In genomic region chr10:34205825-34206224, GRCm38 (mm10) we compare ENCODE assay signal across 8 mouse cellular contexts. TPM values are rescaled to one million over a fixed set of nuclear protein-coding genes. Genes with fewer than 3 reads are reported as not detected.
DNase-seq lines count a peak whose midpoint lies in the region; ATAC-seq and TF ChIP-seq lines count a peak whose summit lies in the region.

No protein-coding gene starts in this region.

- no peaks in the 10 kb centered on the region for H3K27me3 ChIP-seq in heart, embryonic 16.5 days (ENCODE audit: control insufficient read depth, insufficient read depth, low read length)
- H3K27me3 ChIP-seq in megakaryocyte, embryonic 14.5 days (replicated peaks): peaks cover 49% of the 10 kb centered on the region
- no peaks in the 10 kb centered on the region for H3K27me3 ChIP-seq in stomach, embryonic 14.5 days (ENCODE audit: control insufficient read depth, insufficient read depth, low read length)

- no peak for ATAC-seq in heart, embryonic 16.5 days (replicated peaks; ENCODE audit: extremely low read depth, insufficient read depth, low FRiP score)
- no peak for ATAC-seq in megakaryocyte, adult 5-6 weeks (ENCODE audit: poor library complexity, severe bottlenecking)
- no peak for ATAC-seq in stomach, embryonic 14.5 days (ENCODE audit: insufficient number of reproducible peaks, insufficient read depth, low FRiP score, low read depth)

- no peak for TF ChIP-seq POLR2A in embryonic fibroblast, embryonic 13.5 days (IDR thresholded peaks at IDR 0.05; ENCODE audit: low read depth, low read length)

- no peaks in the 10 kb centered on the region for H3K36me3 ChIP-seq in heart, embryonic 16.5 days (ENCODE audit: control insufficient read depth, insufficient read depth)
- no peaks in the 10 kb centered on the region for H3K36me3 ChIP-seq in megakaryocyte, embryonic 14.5 days (replicated peaks; ENCODE audit: low read length)
- no peaks in the 10 kb centered on the region for H3K36me3 ChIP-seq in stomach, embryonic 14.5 days (ENCODE audit: control insufficient read depth, insufficient read depth, low read length)

- WGBS in heart, embryonic 16.5 days: 93% methylated on average over 1 of the region's 1 CpGs
- 83% methylated on average over 1 of the region's 1 CpGs for WGBS in stomach, embryonic 14.5 days

- H3K4me3 ChIP-seq in heart, embryonic 16.5 days (ENCODE audit: low read length): no peak overlapping the region
- H3K4me3 ChIP-seq in megakaryocyte, embryonic 14.5 days (replicated peaks): peak overlapping the region; percentile 23
- peak overlapping the region; percentile 38; the same call in 1 of the 2 replicates for H3K4me3 ChIP-seq in embryonic fibroblast, embryonic 13.5 days (ENCODE audit: insufficient read depth, low read length)
- peak overlapping the region; percentile 78; the same call in 1 of the 2 replicates for H3K4me3 ChIP-seq in stomach, embryonic 14.5 days (ENCODE audit: low read depth, low read length)

- peak overlapping the region; percentile 30 for H3K4me2 ChIP-seq in heart, embryonic 16.5 days (ENCODE audit: low read depth, low read length)
- peak overlapping the region; percentile 55 for H3K4me2 ChIP-seq in stomach, embryonic 14.5 days (replicated peaks; ENCODE audit: low read depth, low read length)

- no peaks in the 10 kb centered on the region for H3K9me3 ChIP-seq in heart, embryonic 16.5 days (replicated peaks; ENCODE audit: control insufficient read depth, low read length)
- no peaks in the 10 kb centered on the region for H3K9me3 ChIP-seq in megakaryocyte, embryonic 14.5 days
- no peaks in the 10 kb centered on the region for H3K9me3 ChIP-seq in stomach, embryonic 14.5 days (ENCODE audit: control insufficient read depth, low read depth, low read length)

- TF ChIP-seq CTCF in embryonic fibroblast, embryonic 13.5 days (IDR thresholded peaks at IDR 0.05; ENCODE audit: borderline replicate concordance, insufficient read depth, low read length): no peak

- H3K4me1 ChIP-seq in heart, embryonic 16.5 days (ENCODE audit: control insufficient read depth, insufficient read depth, low read length): no peaks in the 10 kb centered on the region
- peaks cover 15% of the 10 kb centered on the region for H3K4me1 ChIP-seq in megakaryocyte, embryonic 14.5 days
- 0 out of 2 replicates have a peak, but pooled peaks cover 3% of the 10 kb centered on the region for H3K4me1 ChIP-seq in embryonic fibroblast, embryonic 13.5 days (ENCODE audit: control insufficient read depth, insufficient read depth, low read length)
- H3K4me1 ChIP-seq in stomach, embryonic 14.5 days (ENCODE audit: control insufficient read depth, insufficient read depth, low read length): no peaks in the 10 kb centered on the region

- no peak overlapping the region for H3K27ac ChIP-seq in heart, embryonic 16.5 days (ENCODE audit: low read length)
- H3K27ac ChIP-seq in embryonic fibroblast, embryonic 13.5 days (ENCODE audit: insufficient read depth, low read length): no peak overlapping the region
- no peak overlapping the region for H3K27ac ChIP-seq in stomach, embryonic 14.5 days (ENCODE audit: low read length)

- no peak overlapping the region for H3K9ac ChIP-seq in heart, embryonic 16.5 days (ENCODE audit: low read length)
- no peak overlapping the region for H3K9ac ChIP-seq in stomach, embryonic 14.5 days (replicated peaks; ENCODE audit: low read depth, low read length)

- DNase-seq in heart, adult 18-20 months: no peak
- no peak for DNase-seq in spleen, adult 18-20 months
- DNase-seq in adrenal gland, adult 2 months: no peak

RNA-seq across cellular contexts. Expression of gene Dse, which starts 1.7 kb away (rescaled TPM):
- 12.2 and 13.9 TPM in 2 replicates for polyA plus RNA-seq in heart, embryonic 16.5 days (2015; fragmentation: Nextera tagmentation; extraction: Ambion mirVana)
- total RNA-seq in heart, adult 18-20 months (2021): 1 to 10 TPM; 4.0 to 4.4 TPM
- polyA plus RNA-seq in megakaryocyte, embryonic 14.5 days (2012; ENCODE audit: insufficient read depth, low replicate concordance): 0.20 TPM in 1 of 2 replicates, not detected in the other
- total RNA-seq in megakaryocyte, adult 5-6 weeks (2015): 21.7 and 26.5 TPM in 2 replicates
- total RNA-seq in megakaryocyte, adult 5-6 weeks (2017): 28.5 and 32.6 TPM in 2 replicates
- 77.3 and 81.1 TPM in 2 replicates for polyA plus RNA-seq in embryonic fibroblast, embryonic 13.5 days (2011; ENCODE audit: insufficient read length, low read depth, missing spikeins)
- 27.9 and 29.0 TPM in 2 replicates for polyA plus RNA-seq in stomach, embryonic 14.5 days (2014; fragmentation: Nextera tagmentation; extraction: Ambion mirVana)
- 10 to 100 TPM; 13.2 to 14.9 TPM for total RNA-seq in adrenal gland, adult 2 months (2021)
- polyA plus RNA-seq in adrenal gland, adult 2 months (2012; rRNA removed): 3.7 and 4.5 TPM in 2 replicates
